13 mouse cellular contexts compared by ENCODE assay signal in the genomic region with DNA sequence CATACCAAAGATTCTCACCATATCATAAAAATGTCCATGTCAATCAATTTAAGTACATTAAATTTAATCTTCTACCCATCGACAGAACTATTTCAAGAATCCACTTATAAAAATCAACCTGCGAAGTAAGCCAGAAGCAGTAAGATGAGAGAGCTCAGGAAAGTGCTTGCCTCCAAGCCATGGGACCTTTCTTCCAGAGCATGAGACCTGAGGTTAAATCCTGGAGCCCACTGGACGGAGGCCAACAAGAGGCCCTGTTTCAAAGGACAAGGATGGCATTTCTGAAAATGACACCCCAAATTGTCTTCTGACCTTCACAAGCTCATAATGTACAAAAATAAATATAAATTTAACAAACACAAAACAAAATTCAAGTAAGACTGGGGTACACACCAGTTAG.
"Had no signal": no experiment of that assay in that cellular context is flagged by ENCODE, and none has a peak within 500 bp of the region (broad histone marks: within the 10 kb centered on the region; RNA-seq: fewer than 3 reads in every experiment).

No protein-coding gene starts in this region.

- H3K9ac ChIP-seq: limb, embryonic 13.5 days; liver, embryonic 12.5 days; neural tube, embryonic 15.5 days had no signal

- H3K4me3 ChIP-seq: limb, embryonic 13.5 days; liver, embryonic 12.5 days; midbrain, embryonic 10.5 days; myocyte; neural tube, embryonic 15.5 days had no signal

- H3K4me2 ChIP-seq: limb, embryonic 13.5 days; liver, embryonic 12.5 days; neural tube, embryonic 15.5 days had no signal

- H3K9me3 ChIP-seq: limb, embryonic 13.5 days; liver, embryonic 12.5 days; midbrain, embryonic 10.5 days; neural tube, embryonic 15.5 days had no signal

- H3K27ac ChIP-seq: liver, embryonic 12.5 days; midbrain, embryonic 10.5 days; stomach, postnatal 0 days had no signal

- DNase-seq: kidney, adult 8-10 months; kidney, postnatal 25 days; lung, postnatal 4 days; midbrain, embryonic 14.5 days; right cerebral cortex, adult 18-20 months; right cerebral cortex, postnatal 25 days; thymus, postnatal 4 days had no signal

- H3K4me1 ChIP-seq: midbrain, embryonic 10.5 days; neural tube, embryonic 15.5 days had no signal

- H3K27me3 ChIP-seq: limb, embryonic 13.5 days; liver, embryonic 12.5 days; neural tube, embryonic 15.5 days had no signal

- ATAC-seq: liver, embryonic 12.5 days had no signal
